Mouse (Mus musculus): Measurements from ENCODE around the gene Bax. TPM values are rescaled to one million over a fixed set of nuclear protein-coding genes. Genes with fewer than 3 reads are reported as not detected.
"Not testable (repeated sequence)": the region's sequence is repeated elsewhere in the genome, so short reads cannot be mapped to it uniquely, and the experiment has no call there.

Gene Bax
- polyA plus RNA-seq, 1 experiment from 2014 or later, result 192 TPM

DNA sequence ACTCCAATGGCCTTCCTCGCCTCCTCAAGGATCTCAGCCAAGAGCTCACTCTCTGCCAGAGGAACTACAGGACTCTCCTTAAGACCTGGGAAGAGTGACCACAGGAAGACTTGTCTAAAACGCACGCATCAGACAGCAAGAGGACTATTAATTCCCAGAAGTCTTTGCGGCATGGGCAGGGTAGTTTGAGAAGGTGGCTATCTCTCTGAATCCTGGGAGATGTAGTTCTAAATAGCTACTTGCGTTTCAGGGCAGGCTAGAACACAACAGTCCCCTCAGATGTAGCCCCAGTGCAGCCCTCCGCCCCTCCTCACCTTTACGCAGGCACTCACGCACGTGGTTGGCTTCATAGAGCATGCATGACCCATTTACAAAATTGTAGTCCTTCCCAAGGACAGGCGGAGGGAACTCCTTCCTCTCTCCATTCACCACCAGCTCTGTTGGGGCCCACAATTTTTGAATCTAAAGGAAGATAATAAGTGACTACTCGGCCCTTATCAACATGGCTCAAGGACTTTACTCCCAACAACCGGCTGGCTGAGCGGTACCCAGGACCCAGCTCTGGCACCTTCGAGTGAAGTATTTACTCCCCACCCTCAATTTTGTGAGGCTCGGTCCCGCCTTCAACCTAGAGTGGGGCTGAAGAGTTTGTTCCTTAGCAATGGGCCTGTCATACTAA lies 8.7 kb upstream of the Bax start:
- DNase-seq (ENCODE audit: low spot score) (no peak), ATAC-seq (replicated peaks; ENCODE audit: low FRiP score) (no peak)
- Histone ChIP-seq H3K4me3 (ENCODE audit: low read depth, low read length) (no peak overlapping the region), H3K9me3 (ENCODE audit: control insufficient read depth, low read length) (no peaks in the 10 kb centered on the region), H3K4me2 (ENCODE audit: low read depth, low read length, severe bottlenecking) (no peak overlapping the region), H3K9ac (ENCODE audit: low read length) (no peak overlapping the region), H3K4me1 (replicated peaks; ENCODE audit: control insufficient read depth, insufficient read depth, low read length) (no peaks in the 10 kb centered on the region), H3K27me3 (ENCODE audit: control insufficient read depth, insufficient read depth, low read length) (no peaks in the 10 kb centered on the region), H3K27ac (ENCODE audit: low read depth, low read length) (no peak overlapping the region), H3K36me3 (ENCODE audit: control insufficient read depth, insufficient read depth, low read length) (no peaks in the 10 kb centered on the region)
- 74% methylated on average over 16 of the region's 16 CpGs for WGBS

DNA sequence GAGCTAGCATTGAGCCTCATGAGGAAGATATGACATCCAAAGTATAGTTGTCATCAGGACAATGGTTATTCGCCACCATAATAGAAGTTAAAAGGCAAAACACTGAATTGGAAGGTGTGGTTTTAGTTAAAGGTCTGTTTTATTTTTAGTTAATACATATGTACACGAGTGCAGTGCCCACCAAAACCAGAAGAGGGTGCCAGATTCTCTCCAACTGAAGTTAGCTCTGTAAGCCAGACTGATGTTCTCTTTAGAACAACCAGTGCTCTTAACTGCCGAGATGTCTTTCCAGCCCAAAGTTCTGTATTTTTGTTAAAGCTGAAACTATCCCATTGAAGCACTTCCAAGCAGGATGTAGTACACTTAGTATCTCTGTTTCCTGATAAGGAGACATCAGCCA lies 4.2 kb upstream of the Bax start:
- ATAC-seq (replicated peaks; ENCODE audit: low FRiP score), result no peak
- no peak overlapping the region for H3K4me2 ChIP-seq (ENCODE audit: low read depth, low read length, severe bottlenecking)
- H3K36me3 ChIP-seq (ENCODE audit: control insufficient read depth, insufficient read depth, low read length), result no peaks in the 10 kb centered on the region
- H3K27me3 ChIP-seq (ENCODE audit: control insufficient read depth, insufficient read depth, low read length), result no peaks in the 10 kb centered on the region
- H3K27ac ChIP-seq (ENCODE audit: low read depth, low read length), result no peak overlapping the region
- H3K4me1 ChIP-seq (replicated peaks; ENCODE audit: control insufficient read depth, insufficient read depth, low read length), result peaks cover 4% of the 10 kb centered on the region
- DNase-seq (ENCODE audit: low spot score), result peak; percentile 73
- H3K4me3 ChIP-seq (ENCODE audit: low read depth, low read length), result no peak overlapping the region
- H3K9ac ChIP-seq (ENCODE audit: low read length), result no peak overlapping the region
- 10% methylated on average over 3 of the region's 3 CpGs for WGBS
- H3K9me3 ChIP-seq (ENCODE audit: control insufficient read depth, low read length), result no peaks in the 10 kb centered on the region

DNA sequence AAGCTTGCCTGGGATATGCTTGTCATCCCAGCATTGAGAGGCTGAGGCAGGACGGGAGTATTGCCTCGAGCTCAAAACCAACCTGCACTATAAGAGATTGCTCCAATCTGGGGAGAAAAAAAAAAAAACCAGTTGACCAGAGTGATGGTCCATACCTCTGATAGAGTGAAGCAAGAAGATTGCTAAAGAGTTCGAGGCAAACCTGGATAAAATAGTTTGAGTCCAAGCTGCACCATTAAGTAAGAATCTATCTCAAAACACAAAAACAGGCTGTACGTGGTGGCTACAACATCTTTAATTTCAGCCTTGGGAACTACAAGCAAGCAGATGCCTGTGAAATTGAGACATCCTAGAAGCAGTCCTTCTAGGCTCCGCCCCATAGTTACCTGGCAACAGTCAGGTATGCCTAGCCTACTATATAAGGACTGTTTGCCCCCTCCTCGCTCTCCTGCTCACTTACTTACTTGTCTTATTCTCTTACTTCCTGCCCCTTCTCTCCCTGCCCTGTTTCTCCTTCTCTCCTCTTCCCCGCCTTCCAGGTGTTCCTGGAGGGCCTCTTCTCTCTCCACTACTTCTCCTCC lies 482 bp upstream of the Bax start:
- Histone ChIP-seq H3K9ac (ENCODE audit: low read length) (peak overlapping the region; percentile 52), H3K4me3 (ENCODE audit: low read depth, low read length) (peak overlapping the region; percentile 85), H3K4me2 (ENCODE audit: low read depth, low read length, severe bottlenecking) (peak overlapping the region; percentile 84; the same call in 1 of the 2 replicates), H3K4me1 (replicated peaks; ENCODE audit: control insufficient read depth, insufficient read depth, low read length) (peaks cover 7% of the 10 kb centered on the region), H3K9me3 (ENCODE audit: control insufficient read depth, low read length) (no peaks in the 10 kb centered on the region), H3K36me3 (ENCODE audit: control insufficient read depth, insufficient read depth, low read length) (peaks cover 7% of the 10 kb centered on the region; the same call in 1 of the 2 replicates), H3K27ac (ENCODE audit: low read depth, low read length) (no peak overlapping the region), H3K27me3 (ENCODE audit: control insufficient read depth, insufficient read depth, low read length) (no peaks in the 10 kb centered on the region)
- no peak for DNase-seq (ENCODE audit: low spot score)
- 36% methylated on average over 7 of the region's 7 CpGs for WGBS
- ATAC-seq (replicated peaks; ENCODE audit: low FRiP score), result no peak

DNA sequence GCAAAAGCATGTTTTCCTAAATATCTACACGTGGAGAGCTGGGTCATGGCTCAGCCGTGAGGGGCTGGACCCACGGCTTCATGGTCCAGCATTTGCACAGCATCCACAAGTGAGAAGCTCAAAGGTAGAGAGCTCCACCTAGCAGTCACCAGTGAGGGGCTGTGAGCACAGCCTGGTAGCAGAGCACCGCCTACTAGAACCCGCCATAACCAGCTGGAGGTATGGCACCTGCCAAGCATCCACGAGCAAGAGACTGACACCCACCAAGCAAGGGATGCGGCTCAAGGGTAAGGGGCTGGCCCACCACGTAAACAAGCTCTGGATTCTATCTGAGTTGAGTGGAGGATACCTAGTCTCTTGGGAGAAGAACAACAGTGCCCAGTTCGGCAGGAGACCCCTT lies 1.1 kb downstream of the Bax start:
- no peak for ATAC-seq (replicated peaks; ENCODE audit: low FRiP score)

DNA sequence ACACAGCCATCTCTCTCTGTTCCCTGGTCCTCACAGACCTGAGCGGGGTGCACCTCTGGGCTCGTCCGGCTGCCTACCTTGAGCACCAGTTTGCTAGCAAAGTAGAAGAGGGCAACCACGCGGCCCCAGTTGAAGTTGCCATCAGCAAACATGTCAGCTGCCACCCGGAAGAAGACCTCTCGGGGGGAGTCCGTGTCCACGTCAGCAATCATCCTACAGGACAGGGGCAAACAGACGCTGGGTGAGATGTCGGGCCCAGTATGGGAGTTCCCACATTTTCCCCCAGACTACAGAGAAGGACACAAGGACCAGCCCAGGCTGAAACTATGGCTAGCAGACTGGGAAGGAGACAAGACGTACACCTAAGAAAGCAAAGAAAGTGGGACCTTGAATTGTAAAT lies 1.6 kb downstream of the Bax start:
- WGBS, result 95% methylated on average over 12 of the region's 12 CpGs
- Histone ChIP-seq H3K9me3 (ENCODE audit: control insufficient read depth, low read length) (no peaks in the 10 kb centered on the region), H3K4me2 (ENCODE audit: low read depth, low read length, severe bottlenecking) (0 out of 2 replicates have a peak overlapping the region, but pooled peaks have one; percentile 84), H3K36me3 (ENCODE audit: control insufficient read depth, insufficient read depth, low read length) (peaks cover 7% of the 10 kb centered on the region; the same call in 1 of the 2 replicates), H3K9ac (ENCODE audit: low read length) (no peak overlapping the region), H3K27me3 (ENCODE audit: control insufficient read depth, insufficient read depth, low read length) (no peaks in the 10 kb centered on the region), H3K4me3 (ENCODE audit: low read depth, low read length) (no peak overlapping the region), H3K4me1 (replicated peaks; ENCODE audit: control insufficient read depth, insufficient read depth, low read length) (peaks cover 16% of the 10 kb centered on the region), H3K27ac (ENCODE audit: low read depth, low read length) (no peak overlapping the region)
- no peak for DNase-seq (ENCODE audit: low spot score)
- ATAC-seq (replicated peaks; ENCODE audit: low FRiP score), result no peak

More for the DNA sequence above, 1.1 kb downstream of the Bax start:
- peak overlapping the region; percentile 83 for H3K9ac ChIP-seq (ENCODE audit: low read length)
- H3K36me3 ChIP-seq (ENCODE audit: control insufficient read depth, insufficient read depth, low read length), result peaks cover 7% of the 10 kb centered on the region; the same call in 1 of the 2 replicates
- 84% methylated on average over 9 of the region's 9 CpGs for WGBS
- H3K27ac ChIP-seq (ENCODE audit: low read depth, low read length), result no peak overlapping the region
- peak overlapping the region; percentile 84 for H3K4me2 ChIP-seq (ENCODE audit: low read depth, low read length, severe bottlenecking)
- H3K4me3 ChIP-seq (ENCODE audit: low read depth, low read length), result peak overlapping the region; percentile 85
- peaks cover 12% of the 10 kb centered on the region for H3K4me1 ChIP-seq (replicated peaks; ENCODE audit: control insufficient read depth, insufficient read depth, low read length)
- DNase-seq (ENCODE audit: low spot score), result no peak
- no peaks in the 10 kb centered on the region for H3K9me3 ChIP-seq (ENCODE audit: control insufficient read depth, low read length)
- no peaks in the 10 kb centered on the region for H3K27me3 ChIP-seq (ENCODE audit: control insufficient read depth, insufficient read depth, low read length)

DNA sequence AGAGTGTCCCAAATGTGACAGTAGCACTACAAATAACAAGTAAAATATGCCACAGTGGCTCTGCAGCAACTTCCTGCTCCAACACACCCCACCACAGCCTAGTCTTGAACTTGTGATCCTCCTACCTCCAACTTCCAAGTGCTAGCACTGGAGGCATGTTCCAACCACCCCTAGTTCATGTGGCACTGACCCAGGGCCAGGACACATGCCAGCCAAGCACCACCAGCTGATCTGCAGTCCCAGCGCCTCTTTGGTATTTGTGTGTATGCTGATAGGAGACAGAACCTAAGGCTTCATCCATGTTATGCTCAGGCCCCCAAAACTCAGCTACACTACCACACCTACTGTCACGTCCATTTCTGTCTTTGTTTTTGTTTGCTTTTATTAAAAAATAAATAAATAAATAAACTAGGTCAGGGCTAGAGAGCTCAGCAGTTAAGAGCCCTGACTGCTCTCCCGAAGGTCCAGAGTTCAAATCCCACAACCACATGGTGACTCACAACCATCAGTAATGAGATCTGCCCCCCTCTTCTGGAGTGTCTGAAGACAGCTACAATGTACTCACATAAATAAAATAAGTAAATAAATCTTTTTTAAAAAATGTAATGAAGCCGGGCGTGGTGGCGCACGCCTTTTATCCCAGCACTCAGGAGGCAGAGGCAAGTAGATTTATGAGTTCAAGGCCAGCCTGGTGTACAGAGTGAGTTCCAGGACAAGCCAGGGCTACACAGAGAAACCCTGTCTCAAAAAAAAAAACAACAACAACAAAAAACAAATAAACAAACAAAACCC lies 2.5 kb downstream of the Bax start:
- no peak overlapping the region for H3K9ac ChIP-seq (ENCODE audit: low read length)
- ATAC-seq (replicated peaks; ENCODE audit: low FRiP score) (no peak), DNase-seq (ENCODE audit: low spot score) (no peak)
- WGBS, result 93% methylated on average over 7 of the region's 7 CpGs
- peaks cover 17% of the 10 kb centered on the region for H3K4me1 ChIP-seq (replicated peaks; ENCODE audit: control insufficient read depth, insufficient read depth, low read length)
- H3K27ac ChIP-seq (ENCODE audit: low read depth, low read length), result no peak overlapping the region
- peaks cover 7% of the 10 kb centered on the region; the same call in 1 of the 2 replicates for H3K36me3 ChIP-seq (ENCODE audit: control insufficient read depth, insufficient read depth, low read length)
- no peak overlapping the region for H3K4me3 ChIP-seq (ENCODE audit: low read depth, low read length)
- no peaks in the 10 kb centered on the region for H3K27me3 ChIP-seq (ENCODE audit: control insufficient read depth, insufficient read depth, low read length)
- H3K4me2 ChIP-seq (ENCODE audit: low read depth, low read length, severe bottlenecking), result no peak overlapping the region
- no peaks in the 10 kb centered on the region for H3K9me3 ChIP-seq (ENCODE audit: control insufficient read depth, low read length)

DNA sequence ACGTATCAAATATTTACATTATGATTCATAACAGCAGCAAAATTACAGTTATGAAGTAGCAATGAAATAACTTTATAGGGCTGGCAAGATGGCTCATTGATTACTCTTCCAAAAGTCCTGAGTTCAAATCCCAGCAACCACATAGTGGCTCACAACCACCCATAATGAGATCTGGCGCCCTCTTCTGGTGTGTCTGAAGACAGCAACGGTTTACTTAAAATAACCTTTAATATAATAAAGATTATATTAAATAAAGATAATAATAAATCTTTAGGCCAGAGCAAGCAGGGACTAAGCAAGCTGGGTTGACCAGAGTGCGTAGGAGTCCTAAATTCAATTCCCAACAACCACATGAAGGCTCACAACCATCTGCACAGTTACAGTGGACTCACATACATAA lies 3.8 kb downstream of the Bax start:
- H3K36me3 ChIP-seq (ENCODE audit: control insufficient read depth, insufficient read depth, low read length), result peaks cover 10% of the 10 kb centered on the region; the same call in 1 of the 2 replicates
- H3K4me1 ChIP-seq (replicated peaks; ENCODE audit: control insufficient read depth, insufficient read depth, low read length), result peaks cover 17% of the 10 kb centered on the region
- not testable (repeated sequence) for H3K4me3 ChIP-seq (ENCODE audit: low read depth, low read length); H3K27me3 ChIP-seq (ENCODE audit: control insufficient read depth, insufficient read depth, low read length); H3K9me3 ChIP-seq (ENCODE audit: control insufficient read depth, low read length); H3K4me2 ChIP-seq (ENCODE audit: low read depth, low read length, severe bottlenecking); ATAC-seq (replicated peaks; ENCODE audit: low FRiP score); H3K9ac ChIP-seq (ENCODE audit: low read length); DNase-seq (ENCODE audit: low spot score); H3K27ac ChIP-seq (ENCODE audit: low read depth, low read length)
- WGBS, result 82% methylated on average over 4 of the region's 4 CpGs

DNA sequence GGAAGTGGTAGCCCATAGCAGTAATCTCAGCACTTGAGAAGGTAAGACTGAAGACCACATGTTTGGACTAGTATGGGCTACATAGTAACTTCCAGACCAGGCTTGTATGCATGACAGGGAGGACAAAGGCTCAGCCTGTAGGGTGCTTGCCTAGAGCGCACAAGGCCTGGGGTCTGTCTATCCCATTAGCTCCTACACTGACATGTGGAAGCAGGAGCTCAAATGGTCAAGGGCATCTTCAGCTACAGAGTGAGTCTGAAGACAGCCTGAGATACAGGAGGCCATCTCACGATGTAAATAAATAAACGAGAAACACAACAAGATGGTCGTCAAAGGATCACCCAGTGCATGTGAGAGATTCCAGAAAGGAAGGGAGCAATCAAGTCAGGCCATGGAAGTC lies 4.4 kb downstream of the Bax start:
- peaks cover 17% of the 10 kb centered on the region for H3K4me1 ChIP-seq (replicated peaks; ENCODE audit: control insufficient read depth, insufficient read depth, low read length)

More for the DNA sequence above, 4.4 kb downstream of the Bax start:
- 91% methylated on average over 4 of the region's 4 CpGs for WGBS
- DNase-seq (ENCODE audit: low spot score), result no peak
- Histone ChIP-seq H3K27me3 (ENCODE audit: control insufficient read depth, insufficient read depth, low read length) (no peaks in the 10 kb centered on the region), H3K4me3 (ENCODE audit: low read depth, low read length) (no peak overlapping the region), H3K9me3 (ENCODE audit: control insufficient read depth, low read length) (no peaks in the 10 kb centered on the region), H3K4me2 (ENCODE audit: low read depth, low read length, severe bottlenecking) (no peak overlapping the region), H3K36me3 (ENCODE audit: control insufficient read depth, insufficient read depth, low read length) (peaks cover 10% of the 10 kb centered on the region; the same call in 1 of the 2 replicates), H3K9ac (ENCODE audit: low read length) (no peak overlapping the region), H3K27ac (ENCODE audit: low read depth, low read length) (no peak overlapping the region)
- no peak for ATAC-seq (replicated peaks; ENCODE audit: low FRiP score)

Data from forebrain, embryonic 11.5 days (tissue).